Mouse (Mus musculus) myocyte (in vitro differentiated cells): Measurements from ENCODE around the gene Golt1a. TPM values are rescaled to one million over a fixed set of nuclear protein-coding genes. Genes with fewer than 3 reads are reported as not detected.

Source experiments
- H3K27me3 ChIP-seq: one replicate; pipeline ENCODE4 v1.6.1; 2011; ENCODE audit not compliant: control insufficient read depth, insufficient read depth, insufficient read length
- H3K36me3 ChIP-seq: one replicate; pipeline ENCODE4 v1.6.1; 2011; ENCODE audit not compliant: control insufficient read depth, insufficient read depth
- H3K4me2 ChIP-seq: one replicate; pipeline ENCODE4 v1.6.1; 2011; ENCODE audit warnings: low read depth, control low read depth
- H3K4me3 ChIP-seq: one replicate; pipeline ENCODE4 v1.5.1; 2011; ENCODE audit warnings: mild to moderate bottlenecking, control low read depth, moderate library complexity
- H3K79me2 ChIP-seq: one replicate; pipeline ENCODE4 v1.6.1; 2011; ENCODE audit not compliant: control insufficient read depth, insufficient read depth
- H3ac ChIP-seq: one replicate; pipeline ENCODE4 v1.6.1; 2011; ENCODE audit not compliant: control insufficient read depth, insufficient read length
- CEBPB ChIP-seq: IDR thresholded peaks from 2 replicates; pipeline ENCODE4 v1.6.1; 2011; ENCODE audit warnings: mild to moderate bottlenecking, moderate library complexity; ENCODE audit not compliant: poor library complexity, insufficient read depth, severe bottlenecking
- E2F4 ChIP-seq: IDR thresholded peaks from one replicate; pipeline ENCODE4 v1.6.1; 2011; ENCODE audit warnings: mild to moderate bottlenecking, control low read depth, moderate library complexity; ENCODE audit not compliant: insufficient read depth
- MAX ChIP-seq: IDR thresholded peaks from one replicate; pipeline ENCODE4 v1.6.1; 2011; ENCODE audit warnings: low read depth, mild to moderate bottlenecking, control low read depth
- MYOD1 ChIP-seq, 3 experiments: IDR thresholded peaks; one replicate each; pipeline ENCODE4 v1.6.1; 2011; ENCODE audit warnings: control low read depth in 2 of 3, low read depth in 2 of 3, mild to moderate bottlenecking in 2 of 3, moderate library complexity in 1 of 3; ENCODE audit not compliant: insufficient read length in 2 of 3, control insufficient read depth in 1 of 3
- MYOG ChIP-seq, 3 experiments: IDR thresholded peaks; one replicate each; pipeline ENCODE4 v1.6.1; 2011; ENCODE audit warnings: control low read depth in 2 of 3, low read depth in 2 of 3, mild to moderate bottlenecking in 2 of 3; ENCODE audit not compliant: insufficient read length in 2 of 3, control insufficient read depth in 1 of 3, insufficient read depth in 1 of 3
- POLR2A ChIP-seq: IDR thresholded peaks from one replicate; pipeline ENCODE4 v1.6.1; 2011; ENCODE audit warnings: low read depth, mild to moderate bottlenecking, control low read depth, moderate library complexity; ENCODE audit not compliant: insufficient read length
- POLR2AphosphoS2 ChIP-seq: IDR thresholded peaks from one replicate; pipeline ENCODE4 v1.6.1; 2011; ENCODE audit warnings: low read depth, control low read depth; ENCODE audit not compliant: insufficient read length
- REST ChIP-seq: IDR thresholded peaks from one replicate; pipeline ENCODE4 v1.6.1; 2011; ENCODE audit warnings: mild to moderate bottlenecking, control low read depth, moderate library complexity; ENCODE audit not compliant: insufficient read depth, insufficient read length
- SRF ChIP-seq: IDR thresholded peaks from one replicate; pipeline ENCODE4 v1.6.1; 2011; ENCODE audit warnings: low read depth; ENCODE audit not compliant: control insufficient read depth, insufficient read length
- TCF12 ChIP-seq: IDR thresholded peaks from one replicate; pipeline ENCODE4 v1.6.1; 2011; ENCODE audit warnings: mild to moderate bottlenecking, control low read depth; ENCODE audit not compliant: poor library complexity, insufficient read depth, severe bottlenecking
- TCF3 ChIP-seq: IDR thresholded peaks from one replicate; pipeline ENCODE4 v1.6.1; 2011; ENCODE audit warnings: low read depth, control low read depth; ENCODE audit not compliant: insufficient read length
- USF1 ChIP-seq: IDR thresholded peaks from one replicate; pipeline ENCODE4 v1.6.1; 2011; ENCODE audit warnings: low read depth, mild to moderate bottlenecking, control low read depth, moderate library complexity
- polyA plus RNA-seq: library from polyadenylated mRNA; unstranded; fragments of >200 nt; fragmentation: generic; extraction: Trizol; gene quantifications from one replicate; pipeline ENCODE4 v1.2.1, GENCODE M21; 2012; ENCODE audit warnings: missing spikeins

The Golt1a gene
- polyA plus RNA-seq, result not detected

DNA sequence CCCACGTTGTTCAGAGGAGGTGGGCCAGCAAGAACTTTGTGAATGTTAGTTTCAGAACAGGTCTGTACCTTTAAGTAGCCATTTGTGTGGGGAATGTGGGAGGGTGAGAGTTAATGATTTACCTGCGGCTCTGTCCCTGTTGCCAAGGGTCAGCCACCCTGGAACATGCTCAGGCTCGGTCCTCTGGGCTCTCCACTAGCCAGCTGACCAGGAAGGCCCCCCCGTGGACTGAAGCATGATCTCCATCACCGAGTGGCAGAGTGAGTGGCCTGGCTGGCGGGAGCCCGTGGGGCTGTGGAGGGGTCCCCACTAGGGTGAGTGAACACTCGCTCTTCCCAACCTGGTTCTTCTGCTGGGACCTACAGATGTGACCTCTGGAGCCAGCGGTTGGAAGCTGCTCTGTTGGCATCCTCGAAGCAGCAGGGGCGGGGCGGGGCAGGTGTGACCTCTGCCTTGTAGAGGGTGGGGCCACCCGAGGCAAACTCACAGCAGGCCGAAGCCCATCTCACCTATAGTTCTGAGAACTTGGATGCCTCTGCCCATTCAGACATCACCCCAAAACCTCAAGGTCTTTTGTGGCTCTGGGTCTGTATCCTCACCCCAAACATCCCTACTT, at the start of gene Golt1a:
Gene Golt1a (plus strand): TSS at position 149 of the 616 bp plus-strand sequence.
- no peak within 1 kb of the TSS for H3K4me2 ChIP-seq
- no peak within 1 kb of the TSS for H3K4me3 ChIP-seq
- H3ac ChIP-seq, result no peak within 1 kb of the TSS
- no peaks in the 10 kb centered on the region for H3K79me2 ChIP-seq
- H3K36me3 ChIP-seq, result no peaks in the 10 kb centered on the region
- TF ChIP-seq E2F4 (no peak), MYOD1 (IDR thresholded peaks at IDR 0.05; ENCODE audit: control insufficient read depth in 1 of 3, insufficient read length in 2 of 3, low read depth in 2 of 3) (no peak), USF1 (no peak), SRF (no peak), POLR2AphosphoS2 (no peak), TCF12 (no peak), REST (no peak), MYOG (IDR thresholded peaks at IDR 0.05; ENCODE audit: control insufficient read depth in 1 of 3, insufficient read depth in 1 of 3, insufficient read length in 2 of 3, low read depth in 2 of 3) (no peak), POLR2A (no peak), TCF3 (no peak), CEBPB (no peak), MAX (no peak)
- H3K27me3 ChIP-seq, result peaks cover 38% of the 10 kb centered on the region

DNA sequence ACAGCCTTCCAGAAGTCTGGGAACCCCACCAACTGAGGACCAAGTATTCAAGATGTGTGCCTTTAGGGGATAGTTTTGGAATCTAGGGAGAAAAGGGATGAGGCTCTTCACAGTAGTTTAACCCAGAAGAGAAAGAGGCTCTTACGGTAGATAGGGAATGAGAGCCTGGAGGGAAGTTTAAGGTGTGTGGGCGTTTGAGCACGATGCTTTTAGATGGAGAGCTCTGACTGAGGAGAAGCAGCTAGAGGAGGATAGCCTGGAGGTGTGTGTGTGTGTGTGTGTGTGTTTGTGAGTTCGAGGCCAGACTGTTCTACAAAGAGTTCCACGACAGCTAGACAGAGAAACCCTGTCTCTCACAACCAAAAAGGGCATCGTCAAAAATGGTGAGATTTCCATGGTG, 47.0 kb upstream of the Golt1a start:
- Histone ChIP-seq H3K4me2 (no peak overlapping the region), H3K4me3 (no peak overlapping the region), H3ac (no peak overlapping the region), H3K27me3 (peaks cover 80% of the 10 kb centered on the region), H3K79me2 (no peaks in the 10 kb centered on the region), H3K36me3 (no peaks in the 10 kb centered on the region)
- TF ChIP-seq SRF, result no peak
- no peak for TF ChIP-seq MYOD1 (IDR thresholded peaks at IDR 0.05; ENCODE audit: control insufficient read depth in 1 of 3, insufficient read length in 2 of 3, low read depth in 2 of 3)
- TF ChIP-seq REST, result no peak
- TF ChIP-seq MAX, result no peak
- no peak for TF ChIP-seq MYOG (IDR thresholded peaks at IDR 0.05; ENCODE audit: control insufficient read depth in 1 of 3, insufficient read depth in 1 of 3, insufficient read length in 2 of 3, low read depth in 2 of 3)
- TF ChIP-seq POLR2AphosphoS2, result no peak
- no peak for TF ChIP-seq TCF3

DNA sequence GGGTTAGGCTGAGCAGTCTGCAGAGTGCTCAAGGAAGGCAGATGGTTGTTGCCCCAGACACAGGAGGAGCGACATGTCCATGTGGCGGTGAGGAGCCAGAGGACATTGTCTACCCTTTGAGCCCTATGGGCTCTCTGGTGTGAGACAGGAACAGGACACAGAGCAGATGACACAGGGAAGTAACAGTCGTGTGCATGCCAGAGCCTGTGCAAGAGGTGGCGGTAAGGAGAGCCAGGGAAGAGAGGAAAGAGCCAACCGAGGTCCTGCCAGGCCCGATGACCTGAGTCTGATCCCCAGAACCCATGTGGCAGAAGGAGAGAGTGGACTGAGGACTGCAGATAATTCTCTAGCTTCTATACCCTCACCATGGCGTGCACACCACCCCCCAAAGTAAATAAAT, 46.5 kb upstream of the Golt1a start:
- Histone ChIP-seq H3K27me3 (peaks cover 78% of the 10 kb centered on the region), H3K4me3 (no peak overlapping the region), H3K36me3 (no peaks in the 10 kb centered on the region), H3K4me2 (no peak overlapping the region), H3K79me2 (no peaks in the 10 kb centered on the region), H3ac (no peak overlapping the region)
- TF ChIP-seq SRF (no peak), POLR2AphosphoS2 (no peak), USF1 (no peak), POLR2A (no peak), MAX (no peak), CEBPB (no peak), REST (no peak), TCF3 (no peak), E2F4 (no peak), MYOD1 (IDR thresholded peaks at IDR 0.05; ENCODE audit: control insufficient read depth in 1 of 3, insufficient read length in 2 of 3, low read depth in 2 of 3) (no peak), MYOG (IDR thresholded peaks at IDR 0.05; ENCODE audit: control insufficient read depth in 1 of 3, insufficient read depth in 1 of 3, insufficient read length in 2 of 3, low read depth in 2 of 3) (no peak), TCF12 (no peak)

DNA sequence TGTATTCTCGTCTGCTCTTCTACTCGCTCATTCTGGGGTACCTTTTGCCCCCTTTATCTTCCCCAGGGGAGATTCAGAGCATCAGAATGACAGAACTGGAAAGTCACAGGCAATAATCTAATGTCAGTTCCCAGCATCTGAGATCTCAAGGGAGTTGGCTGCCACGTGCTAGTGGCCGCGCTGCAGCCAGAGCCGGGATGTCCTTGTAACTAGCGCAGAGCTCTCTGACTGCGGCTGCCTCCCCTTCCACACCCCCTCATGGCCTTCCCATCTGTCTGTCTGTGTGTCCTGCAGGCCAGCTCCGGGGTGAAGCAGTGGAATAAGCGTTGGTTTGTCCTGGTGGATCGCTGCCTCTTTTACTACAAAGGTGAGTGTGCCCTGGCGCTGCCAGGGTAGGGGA, 45.2 kb upstream of the Golt1a start:
- Histone ChIP-seq H3K27me3 (peaks cover 68% of the 10 kb centered on the region), H3K4me3 (no peak overlapping the region), H3K4me2 (no peak overlapping the region), H3K79me2 (no peaks in the 10 kb centered on the region), H3K36me3 (no peaks in the 10 kb centered on the region), H3ac (no peak overlapping the region)
- TF ChIP-seq TCF12 (no peak), POLR2A (no peak), E2F4 (no peak), USF1 (no peak), POLR2AphosphoS2 (no peak), TCF3 (no peak)
